In genomic region chr13:37298856-37299255, GRCm38 (mm10) we compare ENCODE assay signal across 16 mouse cellular contexts. TPM values are rescaled to one million over a fixed set of nuclear protein-coding genes. Genes with fewer than 3 reads are reported as not detected.
A peak's percentile ranks its signal among the peaks of the same experiment; 100 is the strongest.
DNase-seq lines count a peak whose midpoint lies in the region; ATAC-seq and TF ChIP-seq lines count a peak whose summit lies in the region.
"Had no signal": no experiment of that assay in that cellular context is flagged by ENCODE, and none has a peak within 500 bp of the region (broad histone marks: within the 10 kb centered on the region; RNA-seq: fewer than 3 reads in every experiment).

No protein-coding gene starts in this region.

- 21% methylated on average over 1 of the region's 1 CpGs for WGBS in hindbrain, postnatal 0 days
- WGBS in hindbrain, embryonic 16.5 days = 40% methylated on average over 1 of the region's 1 CpGs
- 61% methylated on average over 1 of the region's 1 CpGs for WGBS in midbrain, embryonic 13.5 days

- no peak for TF ChIP-seq POLR2A in brain, embryonic 14.5 days (IDR thresholded peaks at IDR 0.05; ENCODE audit: borderline replicate concordance, extremely low read depth, insufficient read depth, insufficient read length, poor library complexity, severe bottlenecking)

- H3K27ac ChIP-seq in hindbrain, postnatal 0 days = no peak overlapping the region
- no peak overlapping the region for H3K27ac ChIP-seq in hindbrain, embryonic 16.5 days (ENCODE audit: low read depth, low read length)
- no peak overlapping the region for H3K27ac ChIP-seq in midbrain, embryonic 13.5 days
- H3K27ac ChIP-seq: heart, adult 2 months; intestine, embryonic 15.5 days; limb, embryonic 13.5 days; midbrain, embryonic 15.5 days; stomach, postnatal 0 days had no signal

- no peaks in the 10 kb centered on the region for H3K27me3 ChIP-seq in hindbrain, postnatal 0 days (ENCODE audit: insufficient read depth, low read length)
- no peaks in the 10 kb centered on the region for H3K27me3 ChIP-seq in hindbrain, embryonic 16.5 days (replicated peaks; ENCODE audit: control insufficient read depth, insufficient read depth, low read length)
- no peaks in the 10 kb centered on the region for H3K27me3 ChIP-seq in midbrain, embryonic 13.5 days
- H3K27me3 ChIP-seq: intestine, embryonic 15.5 days; limb, embryonic 13.5 days; midbrain, embryonic 15.5 days had no signal

- H3K4me3 ChIP-seq in hindbrain, postnatal 0 days (ENCODE audit: low read length) = no peak overlapping the region
- H3K4me3 ChIP-seq in hindbrain, embryonic 16.5 days (ENCODE audit: low read length) = no peak overlapping the region
- no peak overlapping the region for H3K4me3 ChIP-seq in midbrain, embryonic 13.5 days (replicated peaks)
- H3K4me3 ChIP-seq: heart, adult 2 months; intestine, embryonic 15.5 days; limb, embryonic 13.5 days; midbrain, embryonic 15.5 days had no signal

- ATAC-seq in hindbrain, postnatal 0 days = no peak
- no peak for ATAC-seq in hindbrain, embryonic 16.5 days
- no peak for ATAC-seq in midbrain, embryonic 13.5 days
- ATAC-seq: forebrain, embryonic 14.5 days; intestine, embryonic 15.5 days; midbrain, embryonic 15.5 days had no signal

- no peak overlapping the region for H3K4me2 ChIP-seq in hindbrain, postnatal 0 days (ENCODE audit: low read depth, low read length)
- H3K4me2 ChIP-seq in hindbrain, embryonic 16.5 days (ENCODE audit: low read length) = no peak overlapping the region
- H3K4me2 ChIP-seq in midbrain, embryonic 13.5 days (replicated peaks) = no peak overlapping the region
- H3K4me2 ChIP-seq: intestine, embryonic 15.5 days; limb, embryonic 13.5 days; midbrain, embryonic 15.5 days had no signal

- H3K9me3 ChIP-seq in hindbrain, postnatal 0 days (ENCODE audit: low read length) = no peaks in the 10 kb centered on the region
- H3K9me3 ChIP-seq in hindbrain, embryonic 16.5 days (ENCODE audit: control insufficient read depth, low read length) = no peaks in the 10 kb centered on the region
- no peaks in the 10 kb centered on the region for H3K9me3 ChIP-seq in midbrain, embryonic 13.5 days
- H3K9me3 ChIP-seq: intestine, embryonic 15.5 days; limb, embryonic 13.5 days; midbrain, embryonic 15.5 days had no signal

- TF ChIP-seq CTCF in hindbrain, postnatal 0 days (IDR thresholded peaks at IDR 0.05; ENCODE audit: low read depth) = no peak
- TF ChIP-seq CTCF in brain, embryonic 14.5 days (IDR thresholded peaks at IDR 0.05; ENCODE audit: borderline replicate concordance, extremely low read depth, insufficient read depth, insufficient read length) = no peak

- H3K9ac ChIP-seq in hindbrain, postnatal 0 days (replicated peaks; ENCODE audit: low read length) = no peak overlapping the region
- no peak overlapping the region for H3K9ac ChIP-seq in hindbrain, embryonic 16.5 days (ENCODE audit: low read depth, low read length)
- no peak overlapping the region for H3K9ac ChIP-seq in midbrain, embryonic 13.5 days (replicated peaks)
- H3K9ac ChIP-seq: intestine, embryonic 15.5 days; limb, embryonic 13.5 days; midbrain, embryonic 15.5 days had no signal

- DNase-seq in adrenal gland, postnatal 14 days = peak; percentile 20
- DNase-seq in adrenal gland, adult 8-10 months = no peak
- peak; percentile 31 for DNase-seq in hindbrain, postnatal 0 days (ENCODE audit: low spot score)
- peak; percentile 59 for DNase-seq in 3T3-L1 (ENCODE audit: low read depth, low spot score)
- peak; percentile 30 for DNase-seq in brain, embryonic 14.5 days (ENCODE audit: low read depth)
- no peak for DNase-seq in right cerebral cortex, postnatal 25 days
- DNase-seq: cerebellum, adult 8-10 months; thymus, postnatal 25 days had no signal

- H3K36me3 ChIP-seq in hindbrain, postnatal 0 days (ENCODE audit: insufficient read depth, low read length) = no peaks in the 10 kb centered on the region
- no peaks in the 10 kb centered on the region for H3K36me3 ChIP-seq in hindbrain, embryonic 16.5 days (ENCODE audit: control insufficient read depth, insufficient read depth, low read length)
- no peaks in the 10 kb centered on the region for H3K36me3 ChIP-seq in midbrain, embryonic 13.5 days
- H3K36me3 ChIP-seq: intestine, embryonic 15.5 days; limb, embryonic 13.5 days; midbrain, embryonic 15.5 days had no signal

- H3K4me1 ChIP-seq in hindbrain, postnatal 0 days (ENCODE audit: insufficient read depth, low read length) = no peaks in the 10 kb centered on the region
- no peaks in the 10 kb centered on the region for H3K4me1 ChIP-seq in hindbrain, embryonic 16.5 days (ENCODE audit: control insufficient read depth, insufficient read depth, low read depth, low read length)
- 0 out of 2 replicates have a peak, but pooled peaks cover 2% of the 10 kb centered on the region for H3K4me1 ChIP-seq in midbrain, embryonic 13.5 days (replicated peaks)
- H3K4me1 ChIP-seq: intestine, embryonic 15.5 days; midbrain, embryonic 15.5 days had no signal

RNA-seq across cellular contexts. Expression of gene Ly86, which starts 46.2 kb away (rescaled TPM):
- total RNA-seq in adrenal gland, postnatal 14 days (2021) = 3.0 and 8.8 TPM in 2 replicates
- 10 to 100 TPM in 2 of 4 experiments, 1 to 10 TPM in 2; 3.6 to 11.2 (median 8.0) TPM for total RNA-seq in adrenal gland, adult 8-10 months (2022)
- 8.9 and 9.3 TPM in 2 replicates for total RNA-seq in hindbrain, postnatal 0 days (2014; rRNA removed)
- 12.1 and 13.2 TPM in 2 replicates for polyA plus RNA-seq in hindbrain, postnatal 0 days (2015; fragmentation: Nextera tagmentation; extraction: Ambion mirVana)
- 8.9 and 9.2 TPM in 2 replicates for polyA plus RNA-seq in hindbrain, embryonic 16.5 days (2015; fragmentation: Nextera tagmentation; extraction: Ambion mirVana)
- polyA plus RNA-seq in brain, embryonic 14.5 days (2012; rRNA removed) = 5.6 and 6.0 TPM in 2 replicates
- polyA plus RNA-seq in midbrain, embryonic 13.5 days (2015; fragmentation: Nextera tagmentation; extraction: Ambion mirVana) = 6.9 and 7.0 TPM in 2 replicates

Comparison
In these comparisons a context has a peak if more than half of its experiments do, and no peak if none do; other contexts are left out.
1. DNase-seq: peak in adrenal gland, postnatal 14 days (single experiment), hindbrain, postnatal 0 days (single experiment), 3T3-L1 (single experiment) and brain, embryonic 14.5 days (single experiment); none in adrenal gland, adult 8-10 months (single experiment) and right cerebral cortex, postnatal 25 days (single experiment).